Mouse (Mus musculus) embryonic stem cell, embryonic (primary cell): ENCODE results near the gene Arf3.

ENCODE experiments used
- CTCF ChIA-PET, 4 experiments: fragments of 300-600 bp in 2 of 4; fragments of 350-600 bp in 2 of 4; sonication (Branson Sonifier 250); formaldehyde crosslinking; loops; one replicate each; lab custom pipeline; 2022; ENCODE audit warnings: inconsistent platforms in 2 of 4; lab: Charles Lee
- POLR2A ChIA-PET, 4 experiments: fragments of 300-600 bp in 2 of 4; fragments of 350-600 bp in 2 of 4; sonication (Branson Sonifier 250); formaldehyde crosslinking; loops; one replicate each; lab custom pipeline; 2022; ENCODE audit warnings: antibody characterized with exemption in 4 of 4, inconsistent platforms in 1 of 4; lab: Charles Lee

Gene Arf3

DNA sequence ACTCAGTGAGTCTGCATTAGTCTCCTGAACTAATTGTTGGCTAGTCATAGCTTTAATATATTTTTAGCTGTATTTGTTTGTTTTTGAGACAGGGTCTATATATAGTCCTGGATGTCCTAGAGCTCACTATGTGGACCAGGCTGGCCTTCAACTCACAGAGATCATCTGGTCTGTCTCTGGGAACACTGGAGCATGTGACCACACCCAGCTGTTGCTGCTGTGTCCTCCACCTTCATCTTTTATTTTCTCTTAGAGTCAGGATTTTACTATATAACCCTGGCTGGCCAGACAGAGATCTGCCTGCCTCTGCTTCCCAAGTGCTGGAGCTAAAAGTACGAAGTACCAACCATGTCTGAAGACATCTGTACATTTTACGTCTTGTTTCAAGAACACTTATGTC lies 13.9 kb downstream of the Arf3 start:
- ChIA-PET POLR2A (interaction anchor here in 3 of 4 experiments (0.8 to 16.1 kb wide), 12 partner anchors 11 to 185 kb away, joined by 3 to 202 read pairs (median 4); partner anchors contain the start of genes Arf3 (in 2 of the 3) and Fkbp11 (in 1 of the 3)), CTCF (interaction anchor here in 2 of 4 experiments (0.6 to 2.2 kb wide), 6 partner anchors 10 to 332 kb away, joined by 3 to 15 read pairs (median 8); partner anchors contain the start of genes Arf3 (in 1 of the 2) and Fkbp11 (in 1 of the 2))

DNA sequence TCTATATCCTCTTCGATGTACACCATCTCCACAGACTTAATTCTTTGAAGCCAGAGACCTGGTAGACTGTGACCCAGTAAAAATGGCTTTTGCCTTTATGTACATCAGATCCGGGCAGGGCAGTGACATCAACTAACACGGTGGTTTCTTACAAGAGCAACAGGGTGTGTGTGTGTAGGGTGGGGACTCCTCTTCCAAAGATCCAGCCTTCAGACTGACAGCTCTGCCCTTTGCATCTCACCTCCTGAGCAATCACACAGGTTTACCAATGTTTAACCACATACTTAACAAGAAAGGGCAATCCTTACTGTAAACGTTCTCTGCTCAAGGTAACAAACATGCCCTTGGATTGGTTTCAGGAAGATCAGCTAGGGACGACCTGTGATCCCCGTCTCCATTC lies 15.7 kb downstream of the Arf3 start:
- CTCF ChIA-PET = interaction anchor here in 3 of 4 experiments (0.6 to 1.8 kb wide), 5 partner anchors 9 to 719 kb away, joined by 3 to 7 read pairs (median 3); partner anchors contain the start of gene Ccdc65 (in 1 of the 3)
- POLR2A ChIA-PET = interaction anchor here in 2 of 4 experiments (1.1 to 16.1 kb wide), 16 partner anchors 8 to 188 kb away, joined by 3 to 202 read pairs (median 8); partner anchors contain the start of genes Arf3 (in 2 of the 2), Fkbp11 (in 2 of the 2) and Tuba1b (in 1 of the 2)

DNA sequence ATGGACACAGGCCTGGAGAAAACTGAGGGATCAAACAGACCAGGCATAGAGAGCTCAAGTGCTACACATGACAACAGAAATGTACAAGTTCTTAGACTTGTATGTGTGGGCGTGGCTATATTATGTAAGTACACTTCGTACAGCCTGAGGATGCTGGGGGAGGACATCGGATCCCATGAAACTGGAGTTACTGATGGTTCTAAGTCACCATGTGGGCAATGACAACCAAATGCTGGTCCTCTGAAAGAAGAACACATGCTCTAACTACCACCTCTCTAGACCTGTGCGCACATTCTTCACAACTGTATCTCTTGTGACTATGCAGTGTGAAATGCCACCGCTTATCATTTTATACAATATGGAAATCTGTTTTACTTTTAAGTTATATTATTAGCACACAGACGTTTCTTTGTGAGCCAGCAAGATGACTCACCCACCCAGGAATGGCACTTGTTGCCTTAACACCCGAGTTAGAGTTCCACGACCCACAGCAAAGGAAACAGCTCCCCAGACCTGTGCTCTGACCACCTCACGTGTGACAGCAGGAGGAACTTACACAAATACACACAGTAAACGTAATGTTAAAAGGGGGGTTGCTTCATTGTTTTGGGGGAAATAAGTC lies 16.6 kb downstream of the Arf3 start:
- ChIA-PET CTCF (interaction anchor here in 2 of 4 experiments (0.6 to 1.0 kb wide), 4 partner anchors 8 to 720 kb away, joined by 3 to 7 read pairs (median 3); no protein-coding TSS in a partner anchor), POLR2A (interaction anchor here in 2 of 4 experiments (0.9 to 16.1 kb wide), 12 partner anchors 8 to 189 kb away, joined by 3 to 202 read pairs (median 8); partner anchors contain the start of genes Arf3 (in 2 of the 2), Adcy6 (in 1 of the 2), Fkbp11 (in 1 of the 2) and Tuba1b (in 1 of the 2))

DNA sequence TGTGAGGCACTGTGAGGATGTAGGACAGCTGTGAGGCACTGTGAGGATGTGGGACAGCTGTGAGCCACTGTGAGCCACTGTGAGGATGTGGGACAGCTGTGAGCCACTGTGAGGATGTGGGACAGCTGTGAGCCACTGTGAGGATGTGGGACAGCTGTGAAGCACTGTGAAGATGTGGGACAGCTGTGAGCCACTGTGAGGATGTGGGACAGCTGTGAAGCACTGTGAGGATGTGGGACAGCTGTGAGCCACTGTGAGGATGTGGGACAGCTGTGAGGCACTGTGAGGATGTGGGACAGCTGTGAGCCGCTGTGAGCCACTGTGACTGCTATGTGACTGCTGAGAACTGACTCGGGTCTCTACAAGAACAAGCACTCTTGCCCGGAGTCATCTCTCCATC lies 19.2 kb downstream of the Arf3 start:
- ChIA-PET CTCF (interaction anchor here in 3 of 4 experiments (0.6 to 1.5 kb wide), 8 partner anchors 9 to 68 kb away, joined by 3 to 7 read pairs (median 4); partner anchors contain the start of genes Ccdc65 (in 1 of the 3) and Wnt1 (in 1 of the 3)), POLR2A (interaction anchor here in 3 of 4 experiments (0.6 to 16.1 kb wide), 14 partner anchors 9 to 193 kb away, joined by 3 to 202 read pairs (median 8); partner anchors contain the start of genes Arf3 (in 3 of the 3), Fkbp11 (in 2 of the 3), Rnd1 (in 1 of the 3) and Tuba1b (in 1 of the 3))

DNA sequence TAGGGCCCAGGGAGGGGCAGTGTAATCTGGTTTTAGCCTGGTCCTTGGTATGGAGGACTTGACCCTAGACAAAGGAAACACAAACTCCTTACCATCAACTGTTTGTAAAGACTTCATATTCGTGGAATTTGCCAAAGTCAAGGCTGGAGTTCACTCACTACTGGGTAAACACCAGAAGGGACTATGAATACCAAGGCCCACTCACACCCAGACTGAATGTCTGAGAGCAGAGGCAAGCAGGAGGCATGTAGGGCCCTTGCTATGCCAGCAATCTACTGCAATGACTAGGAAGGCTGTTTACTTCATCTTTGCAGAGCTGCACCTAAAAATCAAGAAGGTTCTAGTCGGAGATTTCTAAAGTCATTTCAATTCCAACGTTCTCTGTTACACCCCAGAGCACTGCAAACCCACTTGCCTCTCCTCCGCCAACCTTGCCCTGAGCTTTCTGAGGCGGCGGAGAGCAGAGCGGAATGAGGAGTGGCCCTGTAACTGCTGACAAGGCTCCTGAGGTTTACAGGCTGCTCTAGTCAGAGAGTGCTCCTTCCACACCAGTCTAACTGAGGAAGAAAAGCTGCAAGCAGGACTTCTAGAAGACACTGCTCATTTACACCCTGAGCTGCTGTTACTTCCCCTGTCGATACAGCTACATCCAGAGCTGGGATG lies 20.1 kb downstream of the Arf3 start:
- ChIA-PET CTCF (interaction anchor here in 3 of 4 experiments (0.6 to 1.7 kb wide), 13 partner anchors 9 to 163 kb away, joined by 3 to 8 read pairs (median 3); partner anchors contain the start of genes Fkbp11 (in 1 of the 3) and Wnt1 (in 1 of the 3)), POLR2A (interaction anchor here (0.5 to 16.1 kb wide), 22 partner anchors 9 to 493 kb away, joined by 3 to 202 read pairs (median 5); partner anchors contain the start of genes Arf3 (in 3 of the 4), Fkbp11 (in 2 of the 4), Rnd1 (in 1 of the 4) and Tuba1b (in 1 of the 4))

DNA sequence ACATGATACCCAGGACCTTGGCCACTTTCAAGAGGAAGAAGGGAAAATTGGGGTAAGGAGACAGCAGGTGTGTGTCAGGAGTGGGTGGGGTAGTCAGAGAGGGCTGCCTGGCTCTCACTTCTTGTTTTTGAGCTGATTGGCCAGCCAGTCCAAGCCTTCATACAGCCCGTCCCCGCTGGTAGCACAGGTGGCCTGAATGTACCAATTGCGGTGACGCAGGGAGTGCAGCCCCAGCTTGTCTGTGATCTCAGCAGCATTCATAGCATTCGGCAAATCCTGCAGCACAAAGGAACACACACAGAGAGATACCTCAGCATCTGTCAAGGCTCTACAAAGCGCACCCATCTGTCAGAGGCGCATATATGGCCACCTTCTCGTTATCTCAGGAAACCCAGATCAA lies 22.8 kb downstream of the Arf3 start:
- ChIA-PET CTCF (interaction anchor here in 2 of 4 experiments (0.6 to 1.3 kb wide), 5 partner anchors 11 to 141 kb away, joined by 3 to 5 read pairs (median 3); partner anchors contain the start of genes Arf3 (in 1 of the 2) and Ccdc65 (in 1 of the 2)), POLR2A (interaction anchor here in 2 of 4 experiments (1.2 to 16.1 kb wide), 10 partner anchors 7 to 45 kb away, joined by 3 to 202 read pairs (median 5); partner anchors contain the start of genes Fkbp11 (in 2 of the 2), Arf3 (in 1 of the 2) and Wnt10b (in 1 of the 2))

DNA sequence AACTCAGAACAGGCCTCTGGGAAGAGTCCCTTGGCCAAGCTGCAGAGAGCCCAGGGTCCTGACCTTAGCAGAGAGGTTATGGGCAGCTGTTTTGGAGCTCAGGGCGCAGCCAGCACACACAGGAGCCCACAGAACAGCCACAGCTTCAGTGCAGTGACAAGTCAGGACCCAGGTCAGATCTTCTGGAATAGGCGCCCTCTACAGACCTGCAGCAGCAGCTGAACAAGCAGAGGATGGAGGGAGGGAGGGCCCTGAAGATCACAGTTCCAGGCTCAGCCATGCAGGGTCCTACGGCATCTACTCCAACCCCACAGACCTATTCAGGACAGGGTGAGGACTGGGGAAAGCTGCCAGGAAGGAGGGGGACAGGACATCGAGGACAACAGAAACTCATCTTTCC lies 24.2 kb downstream of the Arf3 start:
- ChIA-PET CTCF (interaction anchor here (0.6 to 3.3 kb wide), 27 partner anchors 8 to 545 kb away, joined by 3 to 32 read pairs (median 3); partner anchors contain the start of genes Fkbp11 (in 2 of the 4), Arf3 (in 1 of the 4) and Ddx23 (in 1 of the 4)), POLR2A (interaction anchor here in 3 of 4 experiments (0.6 to 16.0 kb wide), 17 partner anchors 8 to 76 kb away, joined by 3 to 202 read pairs (median 5); partner anchors contain the start of genes Arf3 (in 2 of the 3), Fkbp11 (in 2 of the 3), Ddx23 (in 1 of the 3) and Rnd1 (in 1 of the 3))

- ChIA-PET CTCF (interaction anchor here (0.5 to 3.3 kb wide), 27 partner anchors 9 to 816 kb away, joined by 3 to 32 read pairs (median 3); partner anchors contain the start of genes Fkbp11 (in 2 of the 4), Arf3 (in 1 of the 4) and Ddx23 (in 1 of the 4)), POLR2A (interaction anchor here in 2 of 4 experiments (0.8 to 16.0 kb wide), 14 partner anchors 10 to 75 kb away, joined by 3 to 202 read pairs (median 6); partner anchors contain the start of genes Arf3 (in 2 of the 2), Ddx23 (in 2 of the 2), Fkbp11 (in 2 of the 2) and Rnd1 (in 1 of the 2))
Observed at GRCm38 (mm10) chr15:98737881-98738280, 25.1 kb downstream of the Arf3 start.

DNA sequence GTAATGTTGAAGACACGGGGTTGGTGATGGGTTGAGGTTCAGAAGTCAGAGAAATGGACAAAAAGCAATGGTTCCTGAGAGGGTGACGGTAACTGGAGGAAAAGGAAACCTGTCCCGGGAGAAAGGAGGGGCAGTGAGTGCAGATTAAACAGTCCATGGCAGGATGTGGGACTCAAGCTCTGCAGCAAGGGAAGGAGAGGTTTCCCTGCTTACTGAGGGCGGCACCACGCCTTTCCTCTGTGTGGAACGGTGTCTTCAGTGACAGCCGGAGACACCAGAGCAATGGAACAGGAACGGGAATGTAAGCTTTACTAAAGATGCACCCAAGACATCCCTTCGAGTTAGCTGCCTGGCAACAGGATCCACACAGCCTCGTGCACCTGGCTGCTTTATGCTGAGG lies 26.5 kb downstream of the Arf3 start:
- POLR2A ChIA-PET = interaction anchor here in 2 of 4 experiments (0.6 to 16.0 kb wide), 7 partner anchors 9 to 339 kb away, joined by 3 to 202 read pairs (median 5); partner anchors contain the start of gene Fkbp11 (in 2 of the 2)
- CTCF ChIA-PET = interaction anchor here in 2 of 4 experiments (1.1 to 3.3 kb wide), 5 partner anchors 9 to 63 kb away, joined by 3 to 32 read pairs (median 4); partner anchors contain the start of gene Fkbp11 (in 1 of the 2)

DNA sequence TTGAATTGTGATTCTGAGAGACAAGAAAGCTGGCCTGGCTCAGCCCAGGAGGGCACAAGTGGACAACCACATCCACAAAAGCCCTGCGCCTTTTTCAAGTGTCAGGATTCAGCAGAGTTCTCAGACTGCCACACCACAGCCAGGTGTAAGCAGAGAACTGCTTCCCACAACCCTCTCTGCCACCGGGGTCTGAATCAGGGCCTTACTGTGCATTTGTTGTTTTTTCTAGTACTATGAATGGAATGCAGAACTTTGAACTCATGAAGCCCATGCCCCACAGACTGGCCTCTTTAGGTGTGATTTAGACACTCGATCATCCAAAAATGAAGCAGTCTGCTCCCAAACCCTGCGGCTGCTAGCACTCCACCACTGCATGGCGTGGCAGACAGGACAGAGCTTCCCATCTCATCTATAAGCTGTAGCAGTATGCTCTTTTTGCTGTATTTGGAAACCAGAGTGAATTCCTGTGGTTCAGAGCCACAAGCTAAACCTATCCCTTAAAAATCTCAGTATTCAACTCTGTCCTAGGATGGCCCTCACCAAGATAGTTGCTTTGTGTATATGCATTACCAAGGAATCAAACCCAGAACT lies 28.9 kb downstream of the Arf3 start:
- ChIA-PET POLR2A (interaction anchor here (0.5 to 16.0 kb wide), 13 partner anchors 12 to 344 kb away, joined by 3 to 202 read pairs (median 4); partner anchors contain the start of genes Arf3 (in 2 of the 4) and Rnd1 (in 2 of the 4)), CTCF (interaction anchor here in 3 of 4 experiments (0.8 to 1.2 kb wide), 6 partner anchors 9 to 217 kb away, joined by 3 to 4 read pairs (median 3); no protein-coding TSS in a partner anchor)

DNA sequence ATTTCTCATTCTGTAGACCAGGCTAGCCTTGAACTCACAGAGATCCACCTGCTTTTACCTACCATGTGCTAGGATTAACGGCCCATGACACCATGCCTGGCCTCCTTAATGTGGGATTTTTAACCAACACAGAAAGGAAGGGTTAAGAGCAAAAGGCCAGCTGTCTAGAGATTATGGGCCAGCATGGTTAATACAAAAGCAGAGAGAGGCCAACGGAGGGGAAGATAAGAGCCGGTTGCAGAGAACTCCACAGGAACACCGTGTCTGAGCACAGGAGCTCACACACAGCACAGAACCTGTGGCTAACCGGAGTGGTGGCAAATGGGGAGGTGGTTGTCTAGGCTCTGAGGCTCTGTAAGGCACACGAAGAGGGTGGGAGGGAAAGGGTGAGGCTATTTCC lies 29.6 kb downstream of the Arf3 start:
- ChIA-PET CTCF (interaction anchor here in 1 of 4 experiments (1.2 kb wide), 1 partner anchor 14 kb away, joined by 3 read pairs; no protein-coding TSS in a partner anchor), POLR2A (interaction anchor here in 2 of 4 experiments (1.1 to 16.0 kb wide), 8 partner anchors 9 to 40 kb away, joined by 3 to 202 read pairs (median 5); partner anchors contain the start of gene Arf3 (in 1 of the 2))

GRCm38 (mm10) chr15:98732006-98732531 lies 30.9 kb downstream of the Arf3 start:
- ChIA-PET POLR2A (interaction anchor here (0.6 to 16.0 kb wide), 14 partner anchors 8 to 107 kb away, joined by 3 to 202 read pairs (median 4); partner anchors contain the start of gene Rnd1 (in 1 of the 4)), CTCF (interaction anchor here in 3 of 4 experiments (0.5 to 1.7 kb wide), 9 partner anchors 10 to 201 kb away, joined by 3 to 7 read pairs (median 3); no protein-coding TSS in a partner anchor)

DNA sequence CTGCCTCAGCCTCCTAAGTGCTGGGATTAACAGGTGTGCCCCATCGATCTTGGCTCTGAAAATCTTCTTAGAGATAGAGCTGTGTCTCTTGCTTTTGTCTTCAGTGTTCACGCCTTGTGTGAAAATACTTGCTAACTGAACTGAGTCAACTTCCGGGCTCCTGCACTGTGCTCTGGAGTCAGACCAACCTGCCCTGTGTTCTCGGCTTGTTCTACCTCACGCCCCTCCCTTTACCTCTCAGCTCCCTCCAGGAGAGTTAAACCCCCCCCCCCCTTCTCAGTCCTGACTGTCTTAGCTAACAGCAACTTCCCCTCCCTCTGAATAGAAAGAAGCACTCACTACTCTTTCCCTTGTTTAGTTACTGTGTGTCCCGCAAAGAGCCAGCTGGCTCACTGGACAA lies 32.2 kb downstream of the Arf3 start:
- ChIA-PET POLR2A (interaction anchor here (0.6 to 16.0 kb wide), 22 partner anchors 8 to 1395 kb away, joined by 3 to 202 read pairs (median 4); partner anchors contain the start of genes Arf3 (in 1 of the 4), Ccdc65 (in 1 of the 4) and Ccnt1 (in 1 of the 4)), CTCF (interaction anchor here in 3 of 4 experiments (0.5 to 1.7 kb wide), 6 partner anchors 8 to 77 kb away, joined by 3 to 7 read pairs (median 6); no protein-coding TSS in a partner anchor)

DNA sequence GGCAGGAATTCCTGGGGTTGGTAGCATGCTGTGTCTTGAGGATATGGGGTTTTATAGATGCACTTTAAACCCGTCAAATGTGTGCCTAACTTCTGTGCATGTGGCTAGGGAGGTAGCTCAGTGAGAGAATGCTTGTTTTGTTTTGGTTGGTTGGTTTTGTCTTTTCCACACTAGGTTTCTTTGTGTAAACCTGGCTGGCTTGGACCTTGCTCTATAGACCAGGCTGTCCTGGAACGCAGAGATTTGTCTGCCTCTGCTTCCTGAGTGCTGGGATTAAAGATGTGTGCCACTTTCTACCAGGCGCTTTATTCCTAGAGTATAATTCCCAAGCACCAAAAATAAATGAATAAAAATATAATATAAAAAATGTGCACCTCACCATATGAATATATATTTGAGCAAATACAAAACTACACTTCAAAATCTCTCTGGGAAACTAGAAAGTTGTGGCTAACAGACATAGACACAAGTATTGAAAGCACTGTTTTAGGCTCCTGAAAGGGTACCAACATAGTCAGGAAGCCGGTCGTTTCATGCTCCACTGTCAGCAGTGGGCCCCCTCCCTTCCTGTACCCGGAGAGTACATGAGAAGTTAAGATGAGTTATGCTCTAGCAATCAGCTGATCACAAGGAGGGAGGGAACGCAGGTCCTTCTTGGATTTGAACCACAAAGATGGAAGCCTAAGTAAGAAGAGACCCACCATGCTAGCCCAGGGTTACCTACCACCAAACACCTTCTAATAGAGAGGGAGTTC lies 33.0 kb downstream of the Arf3 start:
- ChIA-PET CTCF (interaction anchor here in 2 of 4 experiments (0.6 to 1.0 kb wide), 3 partner anchors 9 to 61 kb away, joined by 3 to 7 read pairs (median 3); no protein-coding TSS in a partner anchor), POLR2A (interaction anchor here in 3 of 4 experiments (0.6 to 16.0 kb wide), 13 partner anchors 7 to 1396 kb away, joined by 3 to 202 read pairs (median 4); partner anchors contain the start of genes Arf3 (in 1 of the 3), Ccdc65 (in 1 of the 3) and Rnd1 (in 1 of the 3))
